Mouse (Mus musculus): ENCODE measurements around the gene Gm20388. TPM values are rescaled to one million over a fixed set of nuclear protein-coding genes. Genes with fewer than 3 reads are reported as not detected.
"Not testable (repeated sequence)": the region's sequence is repeated elsewhere in the genome, so short reads cannot be mapped to it uniquely, and the experiment has no call there.

The Gm20388 gene
- total RNA-seq, 2 experiments from 2014 or later, result 18.6 TPM; not detected in 1

- intact Hi-C loops (cut with DNase I), result no loop called here
- no peak for DNase-seq (ENCODE audit: low spot score in 2 of 2)
Measured at GRCm38 (mm10) chr8:123031321-123031978, 3120.8 kb downstream of the Gm20388 start.

GRCm38 (mm10) chr8:123032730-123033129, 3122.1 kb downstream of the Gm20388 start:
- DNase-seq (ENCODE audit: low spot score in 2 of 2), result no peak
- intact Hi-C loops (cut with DNase I), result no loop called here

- intact Hi-C loops (cut with DNase I), result no loop called here
- DNase-seq (ENCODE audit: low spot score in 2 of 2), result no peak
Measured at GRCm38 (mm10) chr8:123033431-123033830, 3122.8 kb downstream of the Gm20388 start.

- DNase-seq (ENCODE audit: low spot score in 2 of 2), result no peak
- intact Hi-C loops (cut with DNase I), result no loop called here
Measured at GRCm38 (mm10) chr8:123034171-123034570, 3123.5 kb downstream of the Gm20388 start.

- intact Hi-C loops (cut with DNase I), result no loop called here
- DNase-seq (ENCODE audit: low spot score in 2 of 2), result no peak
Measured at GRCm38 (mm10) chr8:123036956-123037355, 3126.3 kb downstream of the Gm20388 start.

GRCm38 (mm10) chr8:123037487-123037886, 3126.8 kb downstream of the Gm20388 start:
- DNase-seq (ENCODE audit: low spot score in 2 of 2), result no peak
- intact Hi-C loops (cut with DNase I), result no loop called here

DNA sequence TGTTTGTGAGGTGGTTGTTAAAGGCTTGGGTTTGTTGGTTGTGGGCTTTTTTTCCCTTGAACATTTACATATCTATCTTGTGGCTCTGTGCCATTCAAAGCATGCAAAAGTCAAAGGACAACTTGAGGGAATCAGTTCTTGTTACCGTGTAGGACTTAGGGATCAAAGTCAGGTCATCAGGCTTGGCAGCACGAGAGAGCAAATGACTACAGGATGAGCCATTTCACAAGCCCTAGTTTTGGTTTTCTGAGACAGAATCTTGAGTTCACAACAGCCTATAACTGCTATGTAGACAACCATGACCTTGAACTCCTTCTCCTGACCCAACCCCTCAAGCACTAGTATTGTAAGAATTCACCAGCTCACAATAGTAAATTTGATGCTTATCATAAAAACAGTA, 3127.7 kb downstream of the Gm20388 start:
- no peak for DNase-seq (ENCODE audit: low spot score in 2 of 2)
- intact Hi-C loops (cut with DNase I), result no loop called here

DNA sequence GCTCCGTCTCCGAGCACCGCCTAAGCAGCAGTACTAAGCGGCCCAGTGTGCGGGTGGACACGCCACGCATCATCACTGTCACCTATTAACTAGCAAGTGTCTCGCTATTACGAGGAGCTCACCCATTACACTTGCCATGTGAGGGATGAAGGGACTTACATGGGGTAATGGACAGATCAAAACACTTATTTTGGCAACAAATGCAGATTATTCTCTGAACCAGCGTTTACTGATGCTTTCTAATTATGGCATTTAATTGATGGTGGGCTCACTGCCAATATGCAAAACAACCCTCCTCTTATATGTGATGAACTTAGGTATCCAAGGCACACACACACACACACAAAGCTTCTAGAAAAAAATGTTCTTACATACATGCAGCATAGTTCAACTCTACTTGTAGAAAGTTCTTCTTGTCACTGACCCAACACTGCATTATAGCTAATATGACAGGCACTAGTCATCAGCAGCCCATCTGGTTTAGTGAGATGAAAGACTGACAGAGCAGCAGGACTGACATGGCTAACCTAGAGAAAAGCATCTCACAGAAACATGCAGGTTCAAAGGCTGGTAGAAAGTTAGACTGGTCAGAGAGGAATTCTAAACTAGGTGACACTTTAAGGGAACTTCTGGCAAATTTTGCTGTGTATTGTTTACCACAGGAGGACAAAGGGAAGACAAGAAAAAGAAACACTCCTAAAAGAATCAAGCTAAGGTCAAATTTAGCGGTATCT, 3128.9 kb downstream of the Gm20388 start:
- no peak for DNase-seq (ENCODE audit: low spot score in 2 of 2)
- intact Hi-C loops (cut with DNase I), result no loop called here

DNA sequence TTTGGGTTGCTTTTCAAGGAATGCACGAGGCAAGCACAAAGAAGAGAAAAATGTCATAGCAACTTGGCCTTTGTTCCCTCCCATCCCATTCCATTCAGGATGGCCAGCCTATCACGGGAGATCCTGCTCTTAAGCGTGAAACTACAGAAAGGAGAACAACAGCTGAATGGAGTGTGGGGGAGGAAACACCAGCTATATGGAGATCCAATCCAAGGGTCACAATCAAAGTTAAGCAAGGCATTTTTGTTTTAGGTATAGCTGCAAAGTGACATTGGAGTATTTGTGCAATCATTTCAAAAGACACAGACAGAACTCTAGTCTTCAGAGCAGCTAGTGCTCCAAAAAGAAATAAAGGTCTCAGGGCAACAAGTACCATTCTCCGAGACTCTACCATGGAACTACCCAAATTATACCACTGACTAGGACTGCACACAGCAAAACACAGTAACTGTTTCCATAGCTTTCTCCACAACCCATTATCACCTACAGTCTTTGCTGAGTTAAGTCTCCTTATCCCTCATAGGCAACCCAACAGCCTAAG, 3129.5 kb downstream of the Gm20388 start:
- intact Hi-C loops (cut with DNase I), result no loop called here

DNA sequence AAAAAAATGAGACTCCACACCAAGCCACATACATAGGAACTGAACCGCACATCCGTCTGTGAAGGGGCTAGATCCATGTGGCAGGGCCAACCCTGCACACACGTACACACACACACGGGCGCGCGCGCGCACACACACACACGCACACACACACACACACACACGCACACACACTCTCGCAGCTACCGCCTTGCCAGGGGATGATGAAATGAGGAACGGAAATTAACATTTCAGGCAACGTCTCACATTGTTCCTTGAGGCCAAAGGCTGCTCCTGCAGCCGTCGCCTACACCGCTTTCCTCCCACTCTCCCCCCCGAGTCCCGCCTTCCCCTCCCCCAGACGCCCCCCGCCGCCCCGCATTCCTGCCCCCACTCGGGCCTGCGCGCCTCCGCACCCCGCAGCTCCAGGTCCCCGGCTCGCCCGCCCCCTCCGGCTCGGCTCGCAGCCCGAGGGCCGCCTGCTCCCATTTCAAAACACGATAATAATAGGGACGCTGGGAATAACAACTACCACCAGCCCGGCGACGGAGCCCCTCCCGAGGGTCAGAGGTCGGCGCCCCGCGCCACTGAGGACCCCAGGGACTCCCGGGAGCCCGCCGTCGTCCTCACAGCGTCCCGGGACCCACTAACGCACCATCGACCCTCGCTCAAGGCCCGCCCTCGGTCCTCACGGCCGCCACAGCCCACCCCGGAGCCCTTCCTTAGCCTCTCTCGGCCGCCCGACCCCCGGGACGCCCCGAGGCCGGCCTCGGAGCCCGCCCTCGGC, 3130.6 kb downstream of the Gm20388 start:
- intact Hi-C loops (cut with DNase I), result no loop called here
- DNase-seq (ENCODE audit: low spot score in 2 of 2), result peak; percentile 47 to 50

More for the DNA sequence above, 3129.5 kb downstream of the Gm20388 start:
- no peak for DNase-seq (ENCODE audit: low spot score in 2 of 2)

- DNase-seq (ENCODE audit: low spot score in 2 of 2), result peak in 1 of 2 experiments; percentile 45
- intact Hi-C loops (cut with DNase I), result loop anchor here (1.0 to 2.0 kb wide), 3 partner anchors 24 to 135 kb away; partner anchors contain the start of gene Rpl13
Measured at GRCm38 (mm10) chr8:123041774-123042105, 3131.1 kb downstream of the Gm20388 start.

DNA sequence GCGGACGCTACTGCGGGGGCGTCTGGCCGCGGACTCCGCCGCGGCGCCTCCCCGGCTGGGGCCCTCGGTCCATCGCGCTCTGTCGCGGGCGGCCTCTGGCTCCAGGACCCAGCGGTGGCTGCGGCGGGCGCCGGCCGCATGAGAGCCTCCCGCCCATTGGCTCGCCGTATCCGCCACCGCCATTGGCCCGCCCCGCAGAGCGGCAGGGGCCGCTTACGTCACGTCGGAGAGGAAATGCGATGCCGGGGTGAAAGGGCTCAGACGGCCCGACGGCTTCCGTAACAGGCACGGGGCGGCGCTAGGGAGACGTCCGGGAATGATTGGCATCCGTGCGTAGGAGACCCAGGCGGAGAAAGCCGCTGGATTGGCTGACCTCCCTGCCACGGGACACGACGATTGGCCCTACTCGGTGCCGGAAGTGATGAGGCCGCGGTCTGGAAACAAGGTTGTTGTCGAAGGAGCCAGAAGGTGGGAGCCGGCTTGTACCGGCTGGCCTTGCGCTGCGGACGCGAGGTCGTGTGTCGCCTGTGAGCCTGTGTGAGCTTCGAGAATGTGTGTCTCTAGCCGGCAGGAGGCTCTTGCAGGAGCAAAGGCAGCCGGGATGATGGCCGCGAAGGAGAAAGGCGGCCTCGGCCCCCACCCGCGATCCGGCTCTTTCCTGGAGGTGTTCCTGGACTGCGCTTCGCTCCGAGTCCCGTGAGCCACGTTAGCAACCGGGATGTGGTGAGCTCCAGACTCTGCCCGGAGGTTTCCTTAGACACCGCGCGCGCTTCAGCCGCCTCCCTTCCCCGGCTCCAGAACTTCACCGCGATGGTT, 3131.7 kb downstream of the Gm20388 start, which contains the start of gene Ankrd11:
Gene Ankrd11, minus strand, starts transcription at position 120 of the 816 bp plus-strand sequence.
- peak; percentile 100 for DNase-seq (ENCODE audit: low spot score in 2 of 2)
- intact Hi-C loops (cut with DNase I), result loop anchor here (1.0 to 2.0 kb wide), 3 partner anchors 23 to 136 kb away; partner anchors contain the start of gene Rpl13

- DNase-seq (ENCODE audit: low spot score in 2 of 2), result no peak
- intact Hi-C loops (cut with DNase I), result loop anchor here (1.0 to 2.0 kb wide), 3 partner anchors 22 to 137 kb away; partner anchors contain the start of gene Rpl13
Measured at GRCm38 (mm10) chr8:123042974-123043625, 3132.5 kb downstream of the Gm20388 start.

DNA sequence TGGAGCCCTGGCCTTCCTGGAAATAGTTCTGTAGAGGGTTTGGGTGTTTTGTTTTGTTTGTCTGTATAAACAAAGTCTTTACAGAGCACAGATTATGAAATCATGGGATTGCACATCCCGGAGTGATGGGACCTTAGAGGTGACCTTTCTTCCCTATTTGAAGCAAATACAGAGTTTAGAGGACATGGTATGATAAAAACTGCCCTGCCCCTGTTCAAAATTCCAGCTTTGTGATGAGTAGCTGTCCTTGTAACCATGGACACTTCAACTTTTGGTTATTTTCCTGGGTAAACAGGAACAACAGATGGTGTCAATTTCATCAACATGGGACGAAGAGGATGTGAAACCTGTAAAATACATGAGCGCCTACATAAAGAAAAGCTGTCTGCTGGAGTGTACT, 3133.3 kb downstream of the Gm20388 start:
- no peak for DNase-seq (ENCODE audit: low spot score in 2 of 2)
- intact Hi-C loops (cut with DNase I), result loop anchor here (2.0 kb wide), 1 partner anchor 59 kb away; the partner anchor contains the start of gene Rpl13

DNA sequence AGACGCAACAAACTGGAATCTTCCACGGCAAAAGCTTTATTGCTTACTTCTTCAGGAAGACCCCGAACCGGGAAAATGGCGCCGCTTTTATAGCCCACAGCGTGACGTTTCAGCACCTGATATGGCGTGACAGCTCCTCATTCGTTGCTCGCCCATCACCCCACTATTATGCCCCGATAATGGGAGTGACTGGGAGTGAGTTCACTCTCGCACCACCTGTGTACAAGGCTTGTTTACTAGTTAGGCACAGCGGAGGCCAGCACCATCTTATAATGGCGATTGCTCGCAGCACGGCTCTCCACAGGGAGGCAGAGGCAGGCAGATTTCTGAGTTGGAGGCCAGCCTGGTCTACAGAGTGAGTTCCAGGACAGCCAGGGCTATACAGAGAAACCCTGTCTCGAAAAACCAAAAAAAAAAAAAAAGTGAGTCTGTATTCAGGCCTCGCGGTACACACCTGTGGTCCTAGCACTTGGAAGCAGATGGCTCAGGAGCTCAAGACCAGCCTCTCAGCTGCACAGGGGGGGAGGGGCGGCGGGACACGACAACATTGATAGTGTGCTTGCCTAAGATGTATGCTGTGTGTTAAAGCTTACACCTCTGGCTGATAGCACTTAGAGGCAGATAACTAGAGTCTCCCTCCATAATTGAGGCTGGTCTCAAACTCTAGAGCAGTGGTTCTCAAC, 3134.2 kb downstream of the Gm20388 start:
- DNase-seq (ENCODE audit: low spot score in 2 of 2); intact Hi-C loops (cut with DNase I): not testable (repeated sequence)

- no peak for DNase-seq (ENCODE audit: low spot score in 2 of 2)
- intact Hi-C loops (cut with DNase I), result no loop called here
Measured at GRCm38 (mm10) chr8:123046706-123047105, 3136.1 kb downstream of the Gm20388 start.

- no peak for DNase-seq (ENCODE audit: low spot score in 2 of 2)
- intact Hi-C loops (cut with DNase I), result no loop called here
Measured at GRCm38 (mm10) chr8:123047827-123048226, 3137.2 kb downstream of the Gm20388 start.

GRCm38 (mm10) chr8:123048402-123048801, 3137.8 kb downstream of the Gm20388 start:
- intact Hi-C loops (cut with DNase I), result no loop called here
- DNase-seq (ENCODE audit: low spot score in 2 of 2), result no peak
